Mouse (Mus musculus) forebrain, embryonic 12.5 days (tissue): ENCODE data around the gene Fam47c. TPM values are rescaled to one million over a fixed set of nuclear protein-coding genes. Genes with fewer than 3 reads are reported as not detected.

Experiments used
- ATAC-seq: fragments of 200-750 bp; cut with Nextera tagmentation; 2 replicates; pipeline ENCODE4 v1.8.0; 2017; ENCODE audit warnings: moderate TSS enrichment; ENCODE audit not compliant: low FRiP score
- H3K27ac ChIP-seq: fragments of 300-500 bp; sonication (generic); 2 replicates; pipeline ENCODE4 v1.5.1; 2016; ENCODE audit warnings: mild to moderate bottlenecking
- H3K27me3 ChIP-seq: fragments of 300-500 bp; sonication (generic); 2 replicates; pipeline ENCODE4 v1.6.1; 2016; ENCODE audit warnings: mild to moderate bottlenecking
- H3K36me3 ChIP-seq: fragments of 300-500 bp; sonication (generic); replicated peaks from 2 replicates; pipeline ENCODE4 v1.6.1; 2016; ENCODE audit warnings: mild to moderate bottlenecking
- H3K4me1 ChIP-seq: fragments of 300-500 bp; sonication (generic); 2 replicates; pipeline ENCODE4 v1.6.1; 2016
- H3K4me2 ChIP-seq: fragments of 300-500 bp; sonication (generic); 2 replicates; pipeline ENCODE4 v1.6.1; 2016; ENCODE audit warnings: mild to moderate bottlenecking, moderate library complexity
- H3K4me3 ChIP-seq: fragments of 300-500 bp; sonication (generic); replicated peaks from 2 replicates; pipeline ENCODE4 v1.5.1; 2016; ENCODE audit warnings: mild to moderate bottlenecking
- H3K9ac ChIP-seq: fragments of 300-500 bp; sonication (generic); 2 replicates; pipeline ENCODE4 v1.6.1; 2016; ENCODE audit warnings: mild to moderate bottlenecking
- H3K9me3 ChIP-seq: fragments of 300-500 bp; sonication (generic); 2 replicates; pipeline ENCODE4 v1.6.1; 2016
- WGBS: fragments of 180-500 bp; shearing (Covaris S2); methylation state at CpG from one replicate; pipeline ENCODE4 v1.1.7; 2016; 5-methylcytosine and 5-hydroxymethylcytosine counted together
- polyA plus RNA-seq: library from polyadenylated mRNA; unstranded; fragments of >200 nt; fragmentation: Nextera tagmentation; extraction: Ambion mirVana; gene quantifications from 2 replicates; pipeline ENCODE4 v1.2.1, GENCODE M21; 2016

The Fam47c gene
- not detected in 2 replicates for polyA plus RNA-seq

DNA sequence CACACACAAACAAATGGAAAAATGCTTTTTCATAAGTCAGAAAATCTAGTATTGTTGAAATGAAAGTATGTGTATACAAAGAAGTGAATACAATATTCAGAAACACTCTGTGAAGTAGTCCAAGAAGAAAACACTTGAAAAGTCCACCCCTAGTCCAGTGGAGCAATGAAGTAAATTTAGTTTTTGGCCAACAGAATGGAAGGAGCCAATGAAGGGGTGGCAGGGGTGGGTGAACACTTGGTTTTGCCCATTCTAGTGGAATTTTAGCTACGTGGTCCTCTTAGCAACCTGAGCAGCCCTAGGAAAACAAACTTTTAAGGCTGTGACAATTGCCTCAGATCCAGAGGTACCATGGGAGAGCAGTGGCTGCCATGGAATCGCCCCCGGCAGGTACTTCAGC lies at the start of gene Fam47c:
Gene Fam47c, plus strand, starts transcription at position 301 of the 400 bp plus-strand sequence.
- H3K4me1 ChIP-seq = no peaks in the 10 kb centered on the region
- no peak within 1 kb of the TSS for H3K27ac ChIP-seq
- ATAC-seq = no peak
- H3K9ac ChIP-seq = no peak within 1 kb of the TSS
- H3K9me3 ChIP-seq = no peaks in the 10 kb centered on the region
- no peaks in the 10 kb centered on the region for H3K27me3 ChIP-seq
- no peak within 1 kb of the TSS for H3K4me3 ChIP-seq
- H3K4me2 ChIP-seq = no peak within 1 kb of the TSS
- 89% methylated on average over 3 of the region's 3 CpGs for WGBS
- H3K36me3 ChIP-seq = no peaks in the 10 kb centered on the region

- H3K4me2 ChIP-seq = no peak overlapping the region
- H3K27ac ChIP-seq = no peak overlapping the region
- H3K4me3 ChIP-seq = no peak overlapping the region
- H3K4me1 ChIP-seq = no peaks in the 10 kb centered on the region
- 68% methylated on average over 2 of the region's 2 CpGs for WGBS
- ATAC-seq = no peak
- no peak overlapping the region for H3K9ac ChIP-seq
- no peaks in the 10 kb centered on the region for H3K36me3 ChIP-seq
- no peaks in the 10 kb centered on the region for H3K9me3 ChIP-seq
- no peaks in the 10 kb centered on the region for H3K27me3 ChIP-seq
Observed at GRCm38 (mm10) chrX:78769408-78769807, 31.8 kb downstream of the Fam47c start.

- H3K4me1 ChIP-seq = no peaks in the 10 kb centered on the region
- ATAC-seq = no peak
- H3K27ac ChIP-seq = no peak overlapping the region
- WGBS = 74% methylated on average over 2 of the region's 2 CpGs
- H3K36me3 ChIP-seq = no peaks in the 10 kb centered on the region
- H3K9ac ChIP-seq = no peak overlapping the region
- H3K4me3 ChIP-seq = no peak overlapping the region
- no peaks in the 10 kb centered on the region for H3K9me3 ChIP-seq
- H3K4me2 ChIP-seq = no peak overlapping the region
- no peaks in the 10 kb centered on the region for H3K27me3 ChIP-seq
Observed at GRCm38 (mm10) chrX:78777078-78777477, 39.5 kb downstream of the Fam47c start.

Other genes starting within 250 kb of the Fam47c start
- 7.7 and 7.8 TPM in 2 replicates for gene Prrg1, start 153.9 kb upstream of the Fam47c start, polyA plus RNA-seq